Mouse (Mus musculus) CH12.LX (cell line): ENCODE results near the gene Olfr91.

Source experiments
- CTCF ChIP-seq, 2 experiments: IDR thresholded peaks in 1 of 2; conservative IDR thresholded peaks in 1 of 2; 2 replicates each; pipeline ENCODE4 v1.5.1; 2011 to 2012; ENCODE audit warnings: low read depth in 2 of 2, low read length in 2 of 2, improper control_type of control experiment in 1 of 2, inconsistent platforms in 1 of 2, mild to moderate bottlenecking in 1 of 2, moderate library complexity in 1 of 2
- POLR2A ChIP-seq: IDR thresholded peaks from 2 replicates; pipeline ENCODE4 v1.6.1; 2011; ENCODE audit warnings: low read depth, mild to moderate bottlenecking, improper control_type of control experiment, low read length

GRCm38 (mm10) chr17:37050399-37050798 lies 47.7 kb downstream of the Olfr91 start:
- TF ChIP-seq CTCF (conservative IDR thresholded peaks at IDR 0.05 in 1 of 2, IDR thresholded peaks at IDR 0.05 in 1 of 2; ENCODE audit: low read depth in 2 of 2, low read length in 2 of 2) (no peak), POLR2A (no peak)
